Mouse (Mus musculus): ENCODE results near the gene Med12l. TPM values are rescaled to one million over a fixed set of nuclear protein-coding genes. Genes with fewer than 3 reads are reported as not detected.
"Not testable (repeated sequence)": the region's sequence is repeated elsewhere in the genome, so short reads cannot be mapped to it uniquely, and the experiment has no call there.

Gene Med12l
- total and polyA plus RNA-seq, 3 experiments = 2.5 to 8.2 (median 6.9) TPM

DNA sequence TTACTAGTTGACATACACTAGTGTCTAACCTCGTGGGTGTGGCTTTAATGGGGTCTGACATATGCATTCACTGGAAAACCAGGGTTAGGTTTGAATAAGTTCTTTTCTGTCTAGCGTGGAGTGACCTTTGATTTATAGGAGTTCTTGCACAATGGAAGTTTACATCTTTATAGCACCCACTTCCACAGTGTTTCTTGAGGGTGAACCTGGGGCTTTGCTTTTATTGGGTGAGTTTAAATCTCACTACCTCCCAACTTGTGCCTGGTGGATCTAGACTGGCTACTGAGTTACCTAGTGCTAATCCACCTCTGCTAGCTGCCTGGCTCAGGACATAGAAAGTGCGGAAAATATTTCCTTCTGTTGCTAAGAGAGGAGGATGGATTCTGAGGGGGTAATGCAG, 106.3 kb downstream of the Med12l start:
- DNase-seq = no peak
- Histone ChIP-seq H3K27ac (no peak overlapping the region), H3K27me3 (ENCODE audit: control insufficient read depth, insufficient read depth, low read length) (no peaks in the 10 kb centered on the region), H3K4me1 (ENCODE audit: control insufficient read depth, insufficient read depth, low read length) (peaks cover 5% of the 10 kb centered on the region; the same call in 1 of the 2 replicates), H3K79me2 (replicated peaks; ENCODE audit: control insufficient read depth, insufficient read depth, low read length) (no peaks in the 10 kb centered on the region), H3K4me3 (no peak overlapping the region), H3K9ac (ENCODE audit: low read depth, low read length) (no peak overlapping the region), H3K36me3 (ENCODE audit: control insufficient read depth, insufficient read depth, low read length) (no peaks in the 10 kb centered on the region; the same call in none of the 2 replicates)
- 83% methylated on average over 3 of the region's 3 CpGs for WGBS
- intact Hi-C loops (cut with DNase I) = no loop called here
- no peak for TF ChIP-seq EP300 (IDR thresholded peaks at IDR 0.05; ENCODE audit: insufficient read depth, low read depth, low read length)
- no peak for TF ChIP-seq CTCF (IDR thresholded peaks at IDR 0.05)
- no peak for TF ChIP-seq POLR2A (IDR thresholded peaks at IDR 0.05; ENCODE audit: insufficient read depth, low read depth, low read length)

DNA sequence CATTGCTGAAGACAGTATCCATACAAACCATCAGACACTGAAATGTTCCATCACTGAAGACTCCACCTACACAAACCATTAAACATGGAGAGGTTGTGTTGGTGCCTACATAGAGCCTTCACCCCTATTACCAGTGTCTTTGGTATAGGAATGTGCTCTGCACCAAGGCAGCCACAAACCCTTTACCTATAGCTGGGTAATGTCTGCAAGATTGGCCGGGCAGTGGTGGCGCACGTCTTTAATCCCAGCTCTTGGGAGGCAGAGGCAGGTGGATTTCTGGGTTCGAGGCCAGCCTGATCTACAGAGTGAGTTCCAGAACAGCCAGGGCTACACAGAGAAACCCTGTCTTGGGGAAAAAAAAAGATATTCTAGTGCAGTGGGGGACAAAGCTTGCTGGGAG, 107.7 kb downstream of the Med12l start:
- intact Hi-C loops (cut with DNase I); H3K36me3 ChIP-seq (ENCODE audit: control insufficient read depth, insufficient read depth, low read length); H3K4me3 ChIP-seq; H3K27me3 ChIP-seq (ENCODE audit: control insufficient read depth, insufficient read depth, low read length); DNase-seq; H3K9ac ChIP-seq (ENCODE audit: low read depth, low read length); H3K4me1 ChIP-seq (ENCODE audit: control insufficient read depth, insufficient read depth, low read length); H3K27ac ChIP-seq; H3K79me2 ChIP-seq (replicated peaks; ENCODE audit: control insufficient read depth, insufficient read depth, low read length): not testable (repeated sequence)
- WGBS = 90% methylated on average over 4 of the region's 4 CpGs

DNA sequence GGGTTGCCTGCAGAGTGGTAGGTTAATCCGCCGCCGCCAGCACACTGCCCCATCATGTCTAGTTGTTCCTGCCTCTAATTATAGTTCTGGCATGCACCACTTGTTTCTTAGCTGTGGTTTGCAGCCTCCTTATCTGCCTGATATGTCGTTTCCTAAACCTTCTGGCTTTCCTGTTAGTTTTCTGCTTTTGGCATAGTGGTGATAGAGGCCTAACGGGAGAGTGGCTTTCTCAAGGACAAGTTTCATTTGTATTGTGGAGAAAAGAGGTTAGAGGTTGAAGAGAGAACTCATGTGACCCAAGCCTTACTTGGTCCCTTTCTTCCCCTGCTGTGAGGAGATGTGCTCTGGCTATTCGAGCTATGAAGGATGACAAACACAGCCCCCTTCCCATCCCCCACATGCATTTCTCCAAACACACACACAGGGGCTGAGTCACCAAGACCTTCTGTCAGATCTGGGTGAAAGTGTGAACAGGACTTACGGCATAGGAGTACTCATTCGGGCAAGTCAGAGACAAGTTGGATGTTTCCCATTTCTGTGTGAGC, 108.4 kb downstream of the Med12l start:
- 11% methylated on average over 8 of the region's 8 CpGs for whole genome bisulfite sequencing
- Histone ChIP-seq H3K27me3 (ENCODE audit: control insufficient read depth, insufficient read depth, low read length) (no peaks in the 10 kb centered on the region), H3K4me3 (no peak overlapping the region), H3K27ac (no peak overlapping the region; the same call in 1 of the 2 replicates), H3K36me3 (ENCODE audit: control insufficient read depth, insufficient read depth, low read length) (no peaks in the 10 kb centered on the region; the same call in none of the 2 replicates), H3K79me2 (replicated peaks; ENCODE audit: control insufficient read depth, insufficient read depth, low read length) (no peaks in the 10 kb centered on the region), H3K9ac (ENCODE audit: low read depth, low read length) (no peak overlapping the region), H3K4me1 (ENCODE audit: control insufficient read depth, insufficient read depth, low read length) (peaks cover 5% of the 10 kb centered on the region; the same call in 1 of the 2 replicates)
- DNase-seq = peak in 1 of 2 experiments; percentile 32
- intact Hi-C loops (cut with DNase I) = no loop called here
- TF ChIP-seq EP300 (IDR thresholded peaks at IDR 0.05; ENCODE audit: insufficient read depth, low read depth, low read length) (no peak), POLR2A (IDR thresholded peaks at IDR 0.05; ENCODE audit: insufficient read depth, low read depth, low read length) (no peak), CTCF (IDR thresholded peaks at IDR 0.05) (no peak)

DNA sequence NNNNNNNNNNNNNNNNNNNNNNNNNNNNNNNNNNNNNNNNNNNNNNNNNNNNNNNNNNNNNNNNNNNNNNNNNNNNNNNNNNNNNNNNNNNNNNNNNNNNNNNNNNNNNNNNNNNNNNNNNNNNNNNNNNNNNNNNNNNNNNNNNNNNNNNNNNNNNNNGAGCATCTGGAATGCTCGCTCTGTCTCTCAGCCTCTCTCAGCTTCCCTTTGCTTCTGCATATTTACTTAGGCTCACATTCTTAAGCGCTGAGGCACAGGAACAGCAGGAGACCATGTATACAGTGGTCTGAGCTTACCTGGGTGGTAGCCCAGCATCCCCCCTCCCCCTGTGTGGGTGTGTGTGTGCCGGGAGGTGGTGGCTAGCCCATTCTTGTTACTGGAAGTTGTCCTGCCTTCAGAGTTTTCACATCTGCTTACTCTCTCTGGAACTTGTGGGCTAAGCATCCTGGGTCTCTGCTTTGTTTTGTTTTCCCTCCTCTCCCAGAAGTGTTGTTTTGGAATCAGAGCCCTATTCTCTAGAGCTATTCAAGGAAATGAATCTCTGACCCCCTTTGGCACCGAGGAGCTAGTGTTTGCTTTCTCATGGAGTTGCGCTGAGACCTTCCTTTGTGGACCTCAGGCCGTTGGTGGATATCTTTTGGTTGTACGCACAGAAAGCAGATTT, 115.6 kb downstream of the Med12l start:
- H3K79me2 ChIP-seq (replicated peaks; ENCODE audit: control insufficient read depth, insufficient read depth, low read length) = no peaks in the 10 kb centered on the region
- intact Hi-C loops (cut with DNase I) = loop anchor here (2.0 to 5.0 kb wide), 2 partner anchors 51 to 88 kb away; no protein-coding TSS in a partner anchor
- no peak overlapping the region for H3K9ac ChIP-seq (ENCODE audit: low read depth, low read length)
- H3K27me3 ChIP-seq (ENCODE audit: control insufficient read depth, insufficient read depth, low read length) = no peaks in the 10 kb centered on the region
- H3K36me3 ChIP-seq (ENCODE audit: control insufficient read depth, insufficient read depth, low read length) = no peaks in the 10 kb centered on the region
- peak overlapping the region; percentile 49 for H3K27ac ChIP-seq
- no peak for TF ChIP-seq EP300 (IDR thresholded peaks at IDR 0.05; ENCODE audit: insufficient read depth, low read depth, low read length)
- TF ChIP-seq CTCF (IDR thresholded peaks at IDR 0.05) = no peak
- no peak for TF ChIP-seq POLR2A (IDR thresholded peaks at IDR 0.05; ENCODE audit: insufficient read depth, low read depth, low read length)
- WGBS = 35% methylated on average over 7 of the region's 7 CpGs
- no peaks in the 10 kb centered on the region for H3K4me1 ChIP-seq (ENCODE audit: control insufficient read depth, insufficient read depth, low read length)
- no peak overlapping the region for H3K4me3 ChIP-seq
- DNase-seq = peak in 1 of 2 experiments; percentile 15

DNA sequence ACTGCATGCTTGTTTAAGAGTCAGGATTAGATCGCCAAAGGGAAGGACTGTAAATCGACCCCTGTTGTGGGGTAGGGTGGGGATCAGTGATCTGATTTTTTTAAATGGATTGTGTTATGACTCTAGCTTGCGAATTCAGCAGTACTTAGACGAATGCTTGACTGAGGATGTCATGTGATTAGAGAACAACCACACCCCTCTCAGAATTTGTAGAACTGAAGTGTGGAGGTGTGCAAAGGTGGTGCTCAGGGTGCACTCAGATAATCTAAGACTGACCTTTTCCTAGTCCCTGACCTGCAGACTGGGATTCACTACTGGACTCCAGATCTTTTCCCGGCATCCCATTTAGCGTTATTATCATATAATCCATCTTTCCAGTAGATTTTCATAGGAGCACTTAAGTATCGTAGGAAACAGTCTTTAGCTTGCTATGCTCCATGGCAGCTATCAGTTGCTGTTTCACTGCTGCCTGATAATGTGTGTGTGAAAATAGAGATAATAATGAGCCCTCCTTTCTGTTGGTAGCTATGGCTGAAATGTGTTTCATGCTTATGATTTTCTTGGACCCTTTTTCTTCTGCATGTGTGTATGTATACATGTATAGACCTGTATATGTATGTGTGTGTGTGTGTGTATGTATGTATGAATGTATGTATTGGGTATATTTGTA, 116.3 kb downstream of the Med12l start:
- H3K4me1 ChIP-seq (ENCODE audit: control insufficient read depth, insufficient read depth, low read length) = no peaks in the 10 kb centered on the region
- no peak overlapping the region for H3K9ac ChIP-seq (ENCODE audit: low read depth, low read length)
- H3K79me2 ChIP-seq (replicated peaks; ENCODE audit: control insufficient read depth, insufficient read depth, low read length) = no peaks in the 10 kb centered on the region
- TF ChIP-seq CTCF (IDR thresholded peaks at IDR 0.05) (no peak), EP300 (IDR thresholded peaks at IDR 0.05; ENCODE audit: insufficient read depth, low read depth, low read length) (no peak), POLR2A (IDR thresholded peaks at IDR 0.05; ENCODE audit: insufficient read depth, low read depth, low read length) (no peak)
- no peaks in the 10 kb centered on the region for H3K36me3 ChIP-seq (ENCODE audit: control insufficient read depth, insufficient read depth, low read length)
- H3K4me3 ChIP-seq = no peak overlapping the region
- DNase-seq = no peak
- intact Hi-C loops (cut with DNase I) = loop anchor here (2.0 to 5.0 kb wide), 2 partner anchors 50 to 87 kb away; no protein-coding TSS in a partner anchor
- H3K27ac ChIP-seq = peak overlapping the region; percentile 49
- 64% methylated on average over 7 of the region's 7 CpGs for WGBS
- H3K27me3 ChIP-seq (ENCODE audit: control insufficient read depth, insufficient read depth, low read length) = no peaks in the 10 kb centered on the region

DNA sequence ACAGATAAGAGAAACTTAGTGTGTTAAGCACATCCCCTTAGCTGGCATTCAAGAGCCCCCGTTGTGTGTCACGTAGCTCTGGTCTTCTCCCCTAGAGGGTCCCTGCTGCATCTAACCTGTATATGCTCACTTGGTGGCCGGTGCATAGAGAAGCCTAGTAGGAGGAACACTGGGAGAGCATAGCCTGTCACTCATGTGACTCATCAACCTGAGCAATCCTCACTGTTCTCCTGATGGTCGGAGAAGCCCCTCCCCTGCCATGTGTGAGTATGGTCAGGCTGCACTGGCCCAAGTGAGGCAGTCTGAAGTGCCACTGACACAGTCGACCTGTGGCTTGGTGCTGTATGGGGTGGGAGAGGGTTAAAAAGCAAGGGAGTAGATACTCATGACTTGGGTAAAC, 119.4 kb downstream of the Med12l start:
- H3K79me2 ChIP-seq (replicated peaks; ENCODE audit: control insufficient read depth, insufficient read depth, low read length) = no peaks in the 10 kb centered on the region
- H3K4me1 ChIP-seq (ENCODE audit: control insufficient read depth, insufficient read depth, low read length) = no peaks in the 10 kb centered on the region
- intact Hi-C loops (cut with DNase I) = no loop called here
- H3K36me3 ChIP-seq (ENCODE audit: control insufficient read depth, insufficient read depth, low read length) = no peaks in the 10 kb centered on the region
- WGBS = 60% methylated on average over 5 of the region's 5 CpGs
- H3K9ac ChIP-seq (ENCODE audit: low read depth, low read length) = no peak overlapping the region
- H3K4me3 ChIP-seq = no peak overlapping the region
- H3K27ac ChIP-seq = peak overlapping the region; percentile 13; the same call in 1 of the 2 replicates
- no peak for DNase-seq
- TF ChIP-seq EP300 (IDR thresholded peaks at IDR 0.05; ENCODE audit: insufficient read depth, low read depth, low read length) = no peak
- TF ChIP-seq CTCF (IDR thresholded peaks at IDR 0.05) = no peak
- TF ChIP-seq POLR2A (IDR thresholded peaks at IDR 0.05; ENCODE audit: insufficient read depth, low read depth, low read length) = no peak
- no peaks in the 10 kb centered on the region for H3K27me3 ChIP-seq (ENCODE audit: control insufficient read depth, insufficient read depth, low read length)

All from heart, adult 2 months (tissue).